ENCODE assay signal across 22 mouse cellular contexts in genomic region chr16:4501703-4502102, GRCm38 (mm10).
"Had no signal": no experiment of that assay in that cellular context is flagged by ENCODE, and none has a peak within 500 bp of the region (broad histone marks: within the 10 kb centered on the region; RNA-seq: fewer than 3 reads in every experiment).

No protein-coding gene starts in this region.

- H3K27me3 ChIP-seq: limb, embryonic 13.5 days; liver, embryonic 12.5 days; liver, embryonic 15.5 days; lung, embryonic 15.5 days; midbrain, embryonic 12.5 days; neural tube, embryonic 13.5 days had no signal

- H3K9me3 ChIP-seq: limb, embryonic 10.5 days; limb, embryonic 13.5 days; liver, embryonic 12.5 days; liver, embryonic 15.5 days; lung, embryonic 15.5 days; midbrain, embryonic 12.5 days; neural tube, embryonic 13.5 days had no signal

- H3K27ac ChIP-seq: kidney, postnatal 0 days; layer of hippocampus, adult 2 months; limb, embryonic 10.5 days; limb, embryonic 13.5 days; liver, embryonic 12.5 days; liver, embryonic 15.5 days; lung, embryonic 15.5 days; midbrain, embryonic 12.5 days; neural tube, embryonic 13.5 days; stomach, postnatal 0 days had no signal

- H3K4me3 ChIP-seq: layer of hippocampus, adult 2 months; limb, embryonic 10.5 days; limb, embryonic 13.5 days; liver, embryonic 12.5 days; liver, embryonic 15.5 days; lung, embryonic 15.5 days; midbrain, embryonic 12.5 days; myocyte; neural tube, embryonic 13.5 days had no signal

- ATAC-seq: liver, embryonic 12.5 days; midbrain, embryonic 16.5 days had no signal

- H3K36me3 ChIP-seq: limb, embryonic 10.5 days; liver, embryonic 12.5 days; liver, embryonic 15.5 days; lung, embryonic 15.5 days; midbrain, embryonic 12.5 days; neural tube, embryonic 13.5 days had no signal

- DNase-seq: layer of hippocampus, adult 9-11 months; liver; lung, adult 18-20 months; lung, postnatal 10 days; lung, postnatal 4 days; retina, postnatal 1 day; right cerebral cortex, postnatal 25 days; thymus, adult 2 months; thymus, postnatal 14 days; thymus, postnatal 4 days had no signal

- H3K4me2 ChIP-seq: limb, embryonic 13.5 days; liver, embryonic 12.5 days; liver, embryonic 15.5 days; lung, embryonic 15.5 days; midbrain, embryonic 12.5 days; neural tube, embryonic 13.5 days had no signal

- H3K4me1 ChIP-seq: limb, embryonic 13.5 days; liver, embryonic 12.5 days; liver, embryonic 15.5 days; lung, embryonic 15.5 days; midbrain, embryonic 12.5 days; neural tube, embryonic 13.5 days had no signal

- H3K9ac ChIP-seq: limb, embryonic 13.5 days; liver, embryonic 12.5 days; liver, embryonic 15.5 days; lung, embryonic 15.5 days; midbrain, embryonic 12.5 days; neural tube, embryonic 13.5 days had no signal
